Mouse (Mus musculus) myocyte (in vitro differentiated cells): ENCODE measurements at regions not wholly inside any gene's neighbourhood (a gene's known extent, or its start where the extent isn't known, plus 50 kb on each side); places are given as distances from the start of the nearest gene placed in this dataset.

ENCODE experiments used
- MAX ChIP-seq: IDR thresholded peaks from one replicate; pipeline ENCODE4 v1.6.1; 2011; ENCODE audit warnings: low read depth, mild to moderate bottlenecking, control low read depth
- MYOG ChIP-seq, 3 experiments: IDR thresholded peaks; one replicate each; pipeline ENCODE4 v1.6.1; 2011; ENCODE audit warnings: control low read depth in 2 of 3, low read depth in 2 of 3, mild to moderate bottlenecking in 2 of 3; ENCODE audit not compliant: insufficient read length in 2 of 3, control insufficient read depth in 1 of 3, insufficient read depth in 1 of 3
- POLR2A ChIP-seq: IDR thresholded peaks from one replicate; pipeline ENCODE4 v1.6.1; 2011; ENCODE audit warnings: low read depth, mild to moderate bottlenecking, control low read depth, moderate library complexity; ENCODE audit not compliant: insufficient read length
- POLR2AphosphoS2 ChIP-seq: IDR thresholded peaks from one replicate; pipeline ENCODE4 v1.6.1; 2011; ENCODE audit warnings: low read depth, control low read depth; ENCODE audit not compliant: insufficient read length
- TCF12 ChIP-seq: IDR thresholded peaks from one replicate; pipeline ENCODE4 v1.6.1; 2011; ENCODE audit warnings: mild to moderate bottlenecking, control low read depth; ENCODE audit not compliant: poor library complexity, insufficient read depth, severe bottlenecking
- USF1 ChIP-seq: IDR thresholded peaks from one replicate; pipeline ENCODE4 v1.6.1; 2011; ENCODE audit warnings: low read depth, mild to moderate bottlenecking, control low read depth, moderate library complexity

DNA sequence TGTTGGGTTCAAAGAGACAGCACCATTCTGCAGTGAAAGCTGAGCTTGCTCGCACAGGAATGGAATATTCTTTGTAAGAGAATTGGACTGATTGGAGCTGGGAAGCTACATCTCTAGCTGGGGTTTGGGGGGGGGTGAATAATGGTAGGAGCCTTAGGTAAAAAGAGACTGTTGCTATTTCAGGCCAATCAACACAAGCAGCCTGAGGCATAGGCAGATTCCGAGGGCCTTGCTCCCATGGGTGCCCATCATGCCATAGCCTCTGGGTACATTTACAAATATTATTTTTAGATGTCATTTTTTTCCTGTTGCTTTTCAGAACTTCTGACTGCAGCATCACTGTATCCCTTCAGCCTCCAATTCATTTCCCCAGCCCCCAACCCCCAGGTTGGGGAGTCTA lies 51.7 kb upstream of the Ptprm start:
- TF ChIP-seq USF1 (no peak), POLR2AphosphoS2 (no peak), TCF12 (no peak), POLR2A (no peak), MAX (no peak), MYOG (IDR thresholded peaks at IDR 0.05; ENCODE audit: control insufficient read depth in 1 of 3, insufficient read depth in 1 of 3, insufficient read length in 2 of 3, low read depth in 2 of 3) (no peak)
